Mouse (Mus musculus) neural tube, embryonic 14.5 days (tissue): ENCODE measurements around the gene Ucn2. TPM values are rescaled to one million over a fixed set of nuclear protein-coding genes. Genes with fewer than 3 reads are reported as not detected.

ENCODE experiments used
- ATAC-seq: fragments of 200-750 bp; cut with Nextera tagmentation; 2 replicates; pipeline ENCODE4 v1.8.0; 2017; ENCODE audit warnings: low read depth, mild to moderate bottlenecking, moderate TSS enrichment, moderate library complexity
- H3K27ac ChIP-seq: fragments of 300-500 bp; sonication (generic); 2 replicates; pipeline ENCODE4 v1.5.1; 2014; ENCODE audit warnings: low read depth, mild to moderate bottlenecking, control low read depth, low read length, moderate library complexity, mixed read lengths
- H3K27me3 ChIP-seq: fragments of 300-500 bp; sonication (generic); 2 replicates; pipeline ENCODE4 v1.6.1; 2014; ENCODE audit warnings: low read length; ENCODE audit not compliant: control insufficient read depth, insufficient read depth
- H3K36me3 ChIP-seq: fragments of 300-500 bp; sonication (generic); 2 replicates; pipeline ENCODE4 v1.6.1; 2014; ENCODE audit warnings: low read length, mixed read lengths; ENCODE audit not compliant: control insufficient read depth, insufficient read depth
- H3K4me1 ChIP-seq: fragments of 300-500 bp; sonication (generic); 2 replicates; pipeline ENCODE4 v1.6.1; 2014; ENCODE audit warnings: low read length; ENCODE audit not compliant: control insufficient read depth, insufficient read depth
- H3K4me2 ChIP-seq: fragments of 300-500 bp; sonication (generic); 2 replicates; pipeline ENCODE4 v1.6.1; 2014; ENCODE audit warnings: mild to moderate bottlenecking, low read depth, low read length, control low read depth
- H3K4me3 ChIP-seq: fragments of 300-500 bp; sonication (generic); 2 replicates; pipeline ENCODE4 v1.5.1; 2014; ENCODE audit warnings: low read depth, low read length, control low read depth, mixed read lengths
- H3K9ac ChIP-seq: fragments of 300-500 bp; sonication (generic); replicated peaks from 2 replicates; pipeline ENCODE4 v1.6.1; 2014; ENCODE audit warnings: low read depth, mild to moderate bottlenecking, control low read depth, low read length, mixed read lengths
- H3K9me3 ChIP-seq: fragments of 300-500 bp; sonication (generic); 2 replicates; pipeline ENCODE4 v1.6.1; 2016; ENCODE audit warnings: low read length; ENCODE audit not compliant: control insufficient read depth
- WGBS: fragments of 180-500 bp; shearing (Covaris S2); extraction: QIAGEN DNeasy Blood & Tissue Kit; methylation state at CpG from one replicate; pipeline ENCODE4 v1.1.7; 2014; 5-methylcytosine and 5-hydroxymethylcytosine counted together
- polyA plus RNA-seq: library from polyadenylated mRNA; unstranded; fragments of >200 nt; fragmentation: Nextera tagmentation; extraction: Ambion mirVana; gene quantifications from 2 replicates; pipeline ENCODE4 v1.2.1, GENCODE M21; 2014

Gene Ucn2
- polyA plus RNA-seq, 1 experiment from 2014 or later, result 0.24 TPM

DNA sequence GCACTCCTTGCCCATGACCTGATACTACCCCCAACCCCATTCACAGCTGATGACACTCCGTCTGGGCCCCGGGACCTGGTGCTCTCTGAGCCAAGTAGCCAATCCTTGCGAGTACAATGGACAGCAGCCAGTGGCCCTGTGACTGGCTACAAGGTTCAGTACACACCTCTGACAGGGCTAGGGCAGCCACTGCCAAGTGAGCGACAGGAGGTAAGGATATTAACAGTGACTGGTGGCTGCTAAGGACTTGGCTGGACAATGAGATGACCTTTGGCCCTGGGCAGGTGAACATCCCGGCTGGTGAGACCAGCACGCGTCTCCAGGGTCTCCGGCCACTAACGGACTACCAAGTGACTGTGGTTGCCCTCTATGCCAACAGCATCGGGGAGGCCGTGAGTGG is 30.0 kb upstream of the Ucn2 start:
- Histone ChIP-seq H3K9me3 (no peaks in the 10 kb centered on the region), H3K27ac (no peak overlapping the region), H3K4me1 (no peaks in the 10 kb centered on the region), H3K4me2 (no peak overlapping the region), H3K27me3 (peaks cover 3% of the 10 kb centered on the region; the same call in 1 of the 2 replicates), H3K36me3 (no peaks in the 10 kb centered on the region), H3K4me3 (no peak overlapping the region), H3K9ac (no peak overlapping the region)
- no peak for ATAC-seq
- WGBS, result 91% methylated on average over 11 of the region's 11 CpGs

- H3K36me3 ChIP-seq, result no peaks in the 10 kb centered on the region
- no peaks in the 10 kb centered on the region for H3K27me3 ChIP-seq
- H3K9me3 ChIP-seq, result no peaks in the 10 kb centered on the region
- no peak overlapping the region for H3K27ac ChIP-seq
- no peak overlapping the region for H3K4me2 ChIP-seq
- no peak overlapping the region for H3K4me3 ChIP-seq
- 91% methylated on average over 3 of the region's 3 CpGs for WGBS
- H3K4me1 ChIP-seq, result no peaks in the 10 kb centered on the region
- no peak overlapping the region for H3K9ac ChIP-seq
- no peak for ATAC-seq
These were observed 22.2 kb upstream of the Ucn2 start for GRCm38 (mm10) chr9:108963577-108963976.

DNA sequence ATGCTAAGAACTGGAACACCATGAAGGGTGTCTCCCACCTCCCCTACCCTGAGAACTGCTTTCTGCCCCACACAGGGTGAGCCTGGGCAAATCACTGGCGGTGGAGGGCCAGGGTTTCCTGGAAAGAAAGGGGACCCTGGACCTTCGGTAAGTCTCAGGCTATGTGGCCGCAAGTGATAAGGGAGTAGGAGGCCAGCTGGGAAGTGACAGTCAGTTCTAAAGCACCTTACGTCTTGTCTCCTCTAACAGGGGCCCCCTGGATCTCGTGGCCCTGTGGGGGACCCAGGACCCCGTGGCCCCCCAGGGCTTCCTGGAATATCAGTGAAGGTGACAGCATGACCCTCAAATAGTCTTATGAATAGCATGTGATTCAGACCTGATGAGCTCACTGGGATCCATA is 21.5 kb upstream of the Ucn2 start:
- Histone ChIP-seq H3K27ac (no peak overlapping the region), H3K4me1 (no peaks in the 10 kb centered on the region), H3K9me3 (no peaks in the 10 kb centered on the region), H3K4me3 (no peak overlapping the region), H3K36me3 (no peaks in the 10 kb centered on the region), H3K4me2 (no peak overlapping the region), H3K9ac (no peak overlapping the region), H3K27me3 (no peaks in the 10 kb centered on the region)
- no peak for ATAC-seq
- 86% methylated on average over 6 of the region's 6 CpGs for WGBS

- Histone ChIP-seq H3K9me3 (no peaks in the 10 kb centered on the region), H3K36me3 (no peaks in the 10 kb centered on the region), H3K27me3 (no peaks in the 10 kb centered on the region), H3K27ac (no peak overlapping the region), H3K4me1 (no peaks in the 10 kb centered on the region), H3K4me3 (no peak overlapping the region), H3K9ac (no peak overlapping the region), H3K4me2 (no peak overlapping the region)
- 88% methylated on average over 8 of the region's 8 CpGs for WGBS
- no peak for ATAC-seq
These were observed 15.2 kb upstream of the Ucn2 start for GRCm38 (mm10) chr9:108970623-108971022.

GRCm38 (mm10) chr9:108976483-108976882 is 9.3 kb upstream of the Ucn2 start:
- no peaks in the 10 kb centered on the region for H3K9me3 ChIP-seq
- 83% methylated on average over 9 of the region's 9 CpGs for WGBS
- no peaks in the 10 kb centered on the region for H3K36me3 ChIP-seq
- no peak for ATAC-seq
- no peak overlapping the region for H3K4me2 ChIP-seq
- H3K27ac ChIP-seq, result no peak overlapping the region
- no peaks in the 10 kb centered on the region for H3K27me3 ChIP-seq
- H3K4me3 ChIP-seq, result no peak overlapping the region
- H3K9ac ChIP-seq, result no peak overlapping the region
- no peaks in the 10 kb centered on the region for H3K4me1 ChIP-seq

GRCm38 (mm10) chr9:108977966-108978365 is 7.8 kb upstream of the Ucn2 start:
- Histone ChIP-seq H3K27ac (no peak overlapping the region), H3K4me2 (no peak overlapping the region), H3K9me3 (no peaks in the 10 kb centered on the region), H3K9ac (no peak overlapping the region), H3K36me3 (no peaks in the 10 kb centered on the region), H3K4me3 (no peak overlapping the region), H3K4me1 (no peaks in the 10 kb centered on the region), H3K27me3 (no peaks in the 10 kb centered on the region)
- 85% methylated on average over 7 of the region's 7 CpGs for WGBS
- no peak for ATAC-seq

DNA sequence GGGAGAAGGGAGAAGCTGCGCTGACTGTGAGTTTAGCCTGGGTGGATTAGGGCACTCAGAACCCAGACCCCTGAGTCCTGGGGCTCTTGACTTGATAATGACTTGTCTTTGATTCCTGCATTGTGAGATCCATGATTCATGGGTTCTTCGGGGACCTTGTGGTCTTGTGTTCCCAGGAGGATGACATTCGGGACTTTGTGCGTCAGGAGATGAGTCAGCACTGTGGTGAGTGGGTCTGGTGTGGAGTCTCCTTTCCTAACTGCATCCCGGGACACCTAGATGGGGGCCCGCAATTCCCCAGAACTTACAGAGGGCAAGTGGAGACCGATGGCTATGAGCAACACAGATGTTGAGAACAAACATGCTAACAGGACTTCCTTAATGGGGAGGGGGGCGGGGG is 3.3 kb upstream of the Ucn2 start:
- Histone ChIP-seq H3K27me3 (no peaks in the 10 kb centered on the region), H3K9ac (no peak overlapping the region), H3K4me2 (no peak overlapping the region), H3K4me1 (no peaks in the 10 kb centered on the region), H3K9me3 (no peaks in the 10 kb centered on the region), H3K27ac (no peak overlapping the region), H3K4me3 (no peak overlapping the region), H3K36me3 (no peaks in the 10 kb centered on the region)
- WGBS, result 84% methylated on average over 8 of the region's 8 CpGs
- ATAC-seq, result no peak

DNA sequence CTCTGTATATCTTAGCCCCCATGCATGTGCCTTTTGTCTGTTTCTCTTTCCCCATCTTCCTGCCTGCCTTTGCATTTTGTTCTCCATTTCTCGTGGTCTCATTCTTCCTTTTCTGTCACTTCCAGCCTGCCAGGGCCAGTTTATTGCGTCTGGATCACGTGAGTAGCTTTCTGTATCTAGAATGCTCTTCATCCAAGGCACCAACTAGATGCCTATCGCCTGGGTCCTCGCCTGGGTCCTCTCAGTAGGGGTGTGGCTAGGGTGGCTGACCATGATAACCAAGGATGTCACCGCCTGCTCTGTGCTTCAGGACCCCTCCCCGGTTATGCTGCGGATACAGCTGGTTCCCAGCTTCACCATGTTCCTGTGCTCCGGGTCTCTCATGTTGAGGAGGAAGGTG is 2.6 kb upstream of the Ucn2 start:
- no peak for ATAC-seq
- Histone ChIP-seq H3K27ac (no peak overlapping the region), H3K36me3 (no peaks in the 10 kb centered on the region), H3K9ac (no peak overlapping the region), H3K9me3 (no peaks in the 10 kb centered on the region), H3K4me1 (no peaks in the 10 kb centered on the region), H3K27me3 (no peaks in the 10 kb centered on the region), H3K4me2 (no peak overlapping the region), H3K4me3 (no peak overlapping the region)
- 83% methylated on average over 9 of the region's 9 CpGs for WGBS

- Histone ChIP-seq H3K9ac (no peak overlapping the region), H3K9me3 (no peaks in the 10 kb centered on the region), H3K4me1 (peaks cover under 1% of the 10 kb centered on the region; the same call in 1 of the 2 replicates), H3K36me3 (no peaks in the 10 kb centered on the region), H3K27ac (no peak overlapping the region), H3K4me2 (no peak overlapping the region), H3K4me3 (no peak overlapping the region), H3K27me3 (no peaks in the 10 kb centered on the region)
- ATAC-seq, result no peak
- 25% methylated on average over 15 of the region's 15 CpGs for whole genome bisulfite sequencing
These were observed 2.0 kb downstream of the Ucn2 start for GRCm38 (mm10) chr9:108987704-108988350.
